Mouse (Mus musculus) hindbrain, postnatal 0 days (tissue): ENCODE measurements around the gene Carhsp1. TPM values are rescaled to one million over a fixed set of nuclear protein-coding genes. Genes with fewer than 3 reads are reported as not detected.
A peak's percentile ranks its signal among the peaks of the same experiment; 100 is the strongest.

Experiments
- ATAC-seq: fragments of 200-750 bp; cut with Nextera tagmentation; 2 replicates; pipeline ENCODE4 v1.8.0; 2017; ENCODE audit warnings: mild to moderate bottlenecking, moderate TSS enrichment, moderate library complexity
- DNase-seq: peaks from one replicate; pipeline ENCODE4 v3.0.0-alpha.2; 2015; ENCODE audit warnings: low spot score
- H3K27ac ChIP-seq: fragments of 300-500 bp; sonication (generic); 2 replicates; pipeline ENCODE4 v1.5.1; 2014; ENCODE audit warnings: mild to moderate bottlenecking
- H3K27me3 ChIP-seq: fragments of 300-500 bp; sonication (generic); 2 replicates; pipeline ENCODE4 v1.6.1; 2014; ENCODE audit warnings: low read length, mixed read lengths; ENCODE audit not compliant: insufficient read depth
- H3K36me3 ChIP-seq: fragments of 300-500 bp; sonication (generic); 2 replicates; pipeline ENCODE4 v1.6.1; 2014; ENCODE audit warnings: low read length, mixed read lengths; ENCODE audit not compliant: insufficient read depth
- H3K4me1 ChIP-seq: fragments of 300-500 bp; sonication (generic); 2 replicates; pipeline ENCODE4 v1.6.1; 2014; ENCODE audit warnings: antibody characterized with exemption, low read length, mixed read lengths; ENCODE audit not compliant: insufficient read depth
- H3K4me2 ChIP-seq: fragments of 300-500 bp; sonication (generic); 2 replicates; pipeline ENCODE4 v1.6.1; 2014; ENCODE audit warnings: low read depth, mild to moderate bottlenecking, low read length, moderate library complexity, mixed read lengths
- H3K4me3 ChIP-seq: fragments of 300-500 bp; sonication (generic); 2 replicates; pipeline ENCODE4 v1.5.1; 2014; ENCODE audit warnings: low read length
- H3K9ac ChIP-seq: fragments of 300-500 bp; sonication (generic); replicated peaks from 2 replicates; pipeline ENCODE4 v1.6.1; 2014; ENCODE audit warnings: mild to moderate bottlenecking, low read length, moderate library complexity, mixed read lengths
- H3K9me3 ChIP-seq: fragments of 300-500 bp; sonication (generic); 2 replicates; pipeline ENCODE4 v1.6.1; 2016; ENCODE audit warnings: low read length, mixed read lengths
- CTCF ChIP-seq: IDR thresholded peaks from 2 replicates; pipeline ENCODE4 v1.5.1; 2016; ENCODE audit warnings: antibody characterized with exemption, control low read depth, low read depth
- WGBS: fragments of 180-500 bp; shearing (Covaris S2); extraction: QIAGEN DNeasy Blood & Tissue Kit; methylation state at CpG from one replicate; pipeline ENCODE4 v1.1.7; 2014; 5-methylcytosine and 5-hydroxymethylcytosine counted together
- polyA plus RNA-seq: library from polyadenylated mRNA; unstranded; fragments of >200 nt; fragmentation: Nextera tagmentation; extraction: Ambion mirVana; gene quantifications from 2 replicates; pipeline ENCODE4 v1.2.1, GENCODE M21; 2015
- total RNA-seq: library from RNA; depleted of rRNA; stranded (reverse); fragments of >200 nt; gene quantifications from 2 replicates; pipeline ENCODE4 v1.2.3, GENCODE M21; 2014

The Carhsp1 gene
- total and polyA plus RNA-seq, 2 experiments from 2014 or later, result 110 to 120 TPM

- DNase-seq (peak; percentile 33), ATAC-seq (no peak)
- Histone ChIP-seq H3K4me1 (no peaks in the 10 kb centered on the region), H3K4me3 (no peak overlapping the region), H3K27ac (no peak overlapping the region), H3K9me3 (no peaks in the 10 kb centered on the region), H3K27me3 (no peaks in the 10 kb centered on the region), H3K4me2 (no peak overlapping the region), H3K9ac (no peak overlapping the region), H3K36me3 (peaks cover 58% of the 10 kb centered on the region; the same call in 1 of the 2 replicates)
- WGBS, result 46% methylated on average over 9 of the region's 9 CpGs
- TF ChIP-seq CTCF, result peak; percentile 13; the same call in 1 of the 2 replicates
Observed at GRCm38 (mm10) chr16:8711998-8712397, 40.0 kb upstream of the Carhsp1 start.

DNA sequence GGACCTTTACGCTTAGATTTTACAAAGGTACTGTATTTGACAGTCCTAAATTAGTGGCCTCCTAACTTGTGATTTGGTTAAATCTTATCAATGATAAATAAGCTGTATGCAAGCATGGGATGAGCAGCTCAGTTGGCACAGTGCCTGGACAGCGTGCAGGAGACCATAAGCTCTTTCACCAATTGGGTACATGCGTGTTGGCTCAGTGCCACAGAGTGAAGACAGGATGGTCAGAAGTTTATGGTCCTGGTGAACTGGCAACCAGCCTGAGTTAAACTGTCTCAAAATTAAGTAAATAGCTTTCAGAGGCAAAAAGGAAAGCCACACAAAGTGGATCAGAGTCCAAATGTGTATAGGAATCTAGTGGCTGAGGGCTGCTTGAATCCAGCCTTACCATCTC, 28.6 kb upstream of the Carhsp1 start:
- Histone ChIP-seq H3K27ac (no peak overlapping the region), H3K27me3 (no peaks in the 10 kb centered on the region), H3K4me2 (no peak overlapping the region), H3K9ac (no peak overlapping the region), H3K9me3 (no peaks in the 10 kb centered on the region), H3K36me3 (peaks cover 87% of the 10 kb centered on the region), H3K4me3 (no peak overlapping the region), H3K4me1 (no peaks in the 10 kb centered on the region)
- DNase-seq (peak; percentile 55), ATAC-seq (no peak)
- WGBS, result 71% methylated on average over 3 of the region's 3 CpGs
- no peak for TF ChIP-seq CTCF

GRCm38 (mm10) chr16:8699556-8699955, 27.6 kb upstream of the Carhsp1 start:
- no peak overlapping the region for H3K4me3 ChIP-seq
- no peak overlapping the region for H3K4me2 ChIP-seq
- H3K9me3 ChIP-seq, result no peaks in the 10 kb centered on the region
- DNase-seq (no peak), ATAC-seq (no peak)
- TF ChIP-seq CTCF, result no peak
- H3K9ac ChIP-seq, result no peak overlapping the region
- no peak overlapping the region for H3K27ac ChIP-seq
- H3K4me1 ChIP-seq, result no peaks in the 10 kb centered on the region
- no peaks in the 10 kb centered on the region for H3K27me3 ChIP-seq
- 76% methylated on average over 8 of the region's 8 CpGs for WGBS
- H3K36me3 ChIP-seq, result peaks cover 88% of the 10 kb centered on the region

DNA sequence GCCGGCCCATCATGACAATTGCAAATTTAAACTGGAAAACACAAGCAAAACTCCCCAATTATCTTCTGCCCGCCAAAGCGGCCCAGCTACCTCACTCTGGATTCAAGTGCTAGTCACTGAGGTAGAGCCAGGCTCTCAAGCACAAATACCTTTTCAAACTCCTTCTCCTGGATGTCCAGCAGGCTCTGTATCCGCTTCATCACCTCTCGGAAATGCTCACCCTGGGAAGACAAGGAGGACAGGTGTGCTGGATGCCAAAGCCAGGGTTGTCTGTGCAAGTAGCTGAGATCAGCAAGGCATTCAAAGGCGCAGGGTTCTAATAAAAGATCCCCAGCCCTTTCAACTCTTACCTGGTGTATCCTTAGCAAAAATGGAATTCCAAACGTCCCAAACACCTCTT, 19.3 kb upstream of the Carhsp1 start:
- H3K4me2 ChIP-seq, result no peak overlapping the region
- no peaks in the 10 kb centered on the region for H3K4me1 ChIP-seq
- H3K27ac ChIP-seq, result peak overlapping the region; percentile 59
- no peaks in the 10 kb centered on the region for H3K27me3 ChIP-seq
- no peaks in the 10 kb centered on the region for H3K9me3 ChIP-seq
- H3K36me3 ChIP-seq, result peaks cover 53% of the 10 kb centered on the region
- no peak overlapping the region for H3K9ac ChIP-seq
- WGBS, result 88% methylated on average over 7 of the region's 7 CpGs
- ATAC-seq, result no peak
- no peak for TF ChIP-seq CTCF
- H3K4me3 ChIP-seq, result no peak overlapping the region
- no peak for DNase-seq

DNA sequence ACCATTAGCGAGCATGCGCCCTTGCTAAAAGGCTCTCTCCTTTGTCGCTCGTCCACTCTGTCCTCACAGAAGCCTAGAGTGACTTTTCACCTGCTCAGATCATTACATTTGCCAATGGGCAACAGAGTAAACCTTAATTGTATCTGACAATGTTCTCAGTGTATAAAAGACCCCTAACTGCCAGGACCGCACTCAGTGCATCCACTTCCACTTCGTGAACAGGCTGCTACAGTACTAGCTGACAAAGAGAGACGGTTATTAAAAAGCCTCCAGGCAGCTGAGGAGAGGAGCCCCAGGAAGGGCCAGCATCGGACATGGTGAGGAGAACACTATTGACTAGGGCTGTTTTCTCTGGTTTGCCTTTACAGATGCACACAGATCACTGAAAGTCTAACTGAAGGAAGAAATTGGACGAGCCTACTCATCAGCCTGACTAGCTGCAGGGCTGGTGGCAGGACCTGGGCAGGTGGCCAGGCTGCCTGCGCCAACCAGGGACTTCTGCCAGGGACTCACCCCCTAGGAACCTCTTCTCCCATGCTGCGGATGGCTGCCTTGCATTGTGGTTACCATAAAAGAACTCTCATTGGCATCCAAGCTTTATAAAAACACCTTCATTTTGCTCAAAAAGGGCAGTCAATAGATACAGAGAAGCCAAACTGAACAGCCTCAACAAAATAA, 18.2 kb upstream of the Carhsp1 start:
- ATAC-seq (peak; percentile 83), DNase-seq (peak; percentile 83)
- Histone ChIP-seq H3K4me2 (no peak overlapping the region), H3K27ac (peak overlapping the region; percentile 59), H3K27me3 (no peaks in the 10 kb centered on the region), H3K9ac (no peak overlapping the region), H3K36me3 (peaks cover 47% of the 10 kb centered on the region), H3K4me1 (no peaks in the 10 kb centered on the region), H3K4me3 (no peak overlapping the region), H3K9me3 (no peaks in the 10 kb centered on the region)
- 43% methylated on average over 11 of the region's 11 CpGs for WGBS
- no peak for TF ChIP-seq CTCF

DNA sequence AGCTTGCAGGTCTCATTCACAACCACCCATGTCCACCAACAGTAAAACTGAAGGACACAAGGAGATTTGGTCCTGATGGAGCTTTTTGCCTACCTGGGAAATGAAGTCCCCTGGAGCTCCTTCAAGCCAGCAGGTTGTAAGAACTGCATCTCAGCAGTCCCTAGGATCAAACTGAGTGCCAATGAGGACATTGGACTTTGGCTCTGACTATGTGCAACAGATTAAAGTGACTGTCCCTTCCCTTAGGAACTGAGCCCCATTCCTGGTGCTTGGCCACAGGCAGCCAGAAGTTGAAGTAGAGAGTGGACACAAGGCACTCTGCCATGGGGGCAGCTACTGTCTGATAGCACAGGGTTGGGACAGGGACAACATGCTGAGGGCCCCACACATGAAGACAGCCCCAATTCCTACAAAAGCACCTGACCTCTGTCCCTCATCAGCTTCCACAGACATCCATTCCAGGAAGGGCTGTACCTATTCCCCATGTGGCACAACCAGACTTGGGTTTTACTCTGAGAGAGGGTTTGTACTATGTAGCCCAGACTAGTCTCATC, 15.7 kb upstream of the Carhsp1 start:
- no peak for TF ChIP-seq CTCF
- no peaks in the 10 kb centered on the region for H3K9me3 ChIP-seq
- no peak for ATAC-seq
- H3K27me3 ChIP-seq, result no peaks in the 10 kb centered on the region
- no peak overlapping the region for H3K27ac ChIP-seq
- H3K36me3 ChIP-seq, result peaks cover 29% of the 10 kb centered on the region
- no peak overlapping the region for H3K4me2 ChIP-seq
- no peak for DNase-seq
- H3K4me1 ChIP-seq, result no peaks in the 10 kb centered on the region
- no peak overlapping the region for H3K4me3 ChIP-seq
- no peak overlapping the region for H3K9ac ChIP-seq
